Mouse (Mus musculus): ENCODE data around the gene Cd209a. TPM values are rescaled to one million over a fixed set of nuclear protein-coding genes. Genes with fewer than 3 reads are reported as not detected.

Cd209a gene
- polyA plus RNA-seq, 1 experiment from 2014 or later = not detected

DNA sequence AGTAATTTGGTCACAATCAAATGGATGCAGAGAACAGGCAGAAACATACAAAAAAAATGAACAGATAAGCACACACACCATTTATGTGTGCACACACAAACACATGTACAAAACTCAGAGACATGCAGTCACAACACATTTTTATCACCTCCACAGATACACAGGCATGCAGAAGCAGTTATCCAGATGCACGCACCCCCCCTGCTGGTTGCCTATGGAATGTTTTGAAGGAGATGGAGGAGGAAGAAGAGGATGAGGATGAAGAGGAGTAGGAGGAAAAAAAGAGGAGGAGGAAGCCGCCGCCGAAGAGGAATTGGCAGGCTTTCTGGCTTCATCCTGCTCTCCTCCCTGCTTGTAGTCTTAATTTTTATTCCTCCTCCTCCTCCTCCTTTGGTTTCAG is 43.1 kb downstream of the Cd209a start:
- no peaks in the 10 kb centered on the region; the same call in 1 of the 2 replicates for H3K9me3 ChIP-seq
- WGBS = 65% methylated on average over 4 of the region's 4 CpGs
- DNase-seq (ENCODE audit: low spot score) = peak; percentile 30

DNA sequence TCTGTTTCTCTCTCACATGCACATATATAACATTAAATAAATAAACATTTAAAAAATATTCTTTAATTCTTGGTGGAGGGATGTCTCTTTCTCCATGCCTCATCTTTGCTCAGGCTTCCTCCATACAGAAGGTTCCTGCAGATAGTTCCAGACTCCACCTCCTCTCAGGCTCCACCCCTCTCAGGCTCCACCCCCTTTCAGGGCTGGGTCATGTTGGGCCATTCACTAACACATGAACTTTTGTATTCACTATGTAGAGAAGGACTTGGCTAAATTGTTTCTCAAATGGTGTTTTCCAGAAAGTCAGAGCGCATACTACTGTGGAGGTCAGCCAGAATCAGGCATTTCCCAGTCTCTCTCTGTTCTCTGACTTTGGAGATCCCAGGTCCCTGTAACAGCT is 47.3 kb downstream of the Cd209a start:
- WGBS = 96% methylated on average over 1 of the region's 1 CpGs
- H3K27me3 ChIP-seq (replicated peaks; ENCODE audit: low read depth, poor library complexity, severe bottlenecking) = no peaks in the 10 kb centered on the region
- H3K4me3 ChIP-seq = no peak overlapping the region
- H3K4me1 ChIP-seq = no peaks in the 10 kb centered on the region
- no peaks in the 10 kb centered on the region; the same call in 1 of the 2 replicates for H3K9me3 ChIP-seq
- no peak overlapping the region for H3K27ac ChIP-seq (replicated peaks)
- H3K36me3 ChIP-seq (replicated peaks) = no peaks in the 10 kb centered on the region
- no peak for DNase-seq (ENCODE audit: low spot score)

More for the DNA sequence above, 43.1 kb downstream of the Cd209a start:
- H3K36me3 ChIP-seq (replicated peaks) = no peaks in the 10 kb centered on the region
- H3K4me3 ChIP-seq = no peak overlapping the region
- no peaks in the 10 kb centered on the region for H3K27me3 ChIP-seq (replicated peaks; ENCODE audit: low read depth, poor library complexity, severe bottlenecking)
- H3K4me1 ChIP-seq = no peaks in the 10 kb centered on the region
- H3K27ac ChIP-seq (replicated peaks) = no peak overlapping the region

DNA sequence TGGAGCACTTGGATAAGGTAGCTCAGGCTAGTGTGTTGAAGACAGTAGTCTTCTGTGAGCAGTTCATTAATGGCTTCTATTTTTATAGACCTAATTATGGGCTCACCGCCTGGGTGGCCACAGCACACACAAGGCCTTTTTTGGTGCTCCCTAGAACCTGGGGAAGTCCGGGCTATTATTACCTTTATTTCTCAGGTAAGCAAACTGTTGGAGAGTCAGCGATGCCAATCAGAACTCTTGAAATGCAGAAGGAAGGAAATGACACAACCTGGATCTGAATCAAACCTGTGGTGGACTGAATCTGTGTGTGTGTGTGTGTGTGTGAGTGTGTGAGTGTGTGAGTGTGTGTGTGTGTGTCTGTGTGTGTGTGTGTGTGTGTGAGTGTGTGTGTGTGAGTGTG is 54.7 kb downstream of the Cd209a start, which contains the start of gene Fcer2a:
Gene Fcer2a, minus strand, starts transcription at position 55 of the 400 bp plus-strand sequence.
- H3K9me3 ChIP-seq = no peaks in the 10 kb centered on the region
- H3K4me1 ChIP-seq = no peaks in the 10 kb centered on the region
- DNase-seq (ENCODE audit: low spot score) = no peak
- no peaks in the 10 kb centered on the region for H3K36me3 ChIP-seq (replicated peaks)
- H3K27ac ChIP-seq (replicated peaks) = no peak within 1 kb of the TSS
- H3K4me3 ChIP-seq = no peak within 1 kb of the TSS
- no peaks in the 10 kb centered on the region for H3K27me3 ChIP-seq (replicated peaks; ENCODE audit: low read depth, poor library complexity, severe bottlenecking)
- 79% methylated on average over 3 of the region's 3 CpGs for WGBS

Small RNA genes within 50 kb of the gene (microRNA-seq; reads per million reads assigned to microRNA genes)
- not detected for gene Gm24934

Other genes starting within 250 kb of the Cd209a start
- 63.2 and 65.0 TPM in 2 replicates for gene Mcoln1, start 248.5 kb downstream of the Cd209a start, polyA plus RNA-seq (2016; fragmentation: Nextera tagmentation; extraction: Ambion mirVana)
- gene Pnpla6, start 233.6 kb downstream of the Cd209a start, polyA plus RNA-seq (2016; fragmentation: Nextera tagmentation; extraction: Ambion mirVana) = 20.7 and 24.8 TPM in 2 replicates
- 6.8 and 7.1 TPM in 2 replicates for gene C330021F23Rik, start 181.0 kb downstream of the Cd209a start, polyA plus RNA-seq (2016; fragmentation: Nextera tagmentation; extraction: Ambion mirVana)
- 9.5 and 10.9 TPM in 2 replicates for gene Camsap3, start 161.7 kb downstream of the Cd209a start, polyA plus RNA-seq (2016; fragmentation: Nextera tagmentation; extraction: Ambion mirVana)
- gene Xab2, start 127.7 kb downstream of the Cd209a start, polyA plus RNA-seq (2016; fragmentation: Nextera tagmentation; extraction: Ambion mirVana) = 75.5 and 77.6 TPM in 2 replicates
- gene Pet100, start 127.4 kb downstream of the Cd209a start, polyA plus RNA-seq (2016; fragmentation: Nextera tagmentation; extraction: Ambion mirVana) = 85.2 and 88.9 TPM in 2 replicates
- 1.1 and 1.7 TPM in 2 replicates for gene Pcp2, start 123.4 kb downstream of the Cd209a start, polyA plus RNA-seq (2016; fragmentation: Nextera tagmentation; extraction: Ambion mirVana)
- 41.9 and 42.0 TPM in 2 replicates for gene Stxbp2, start 118.0 kb downstream of the Cd209a start, polyA plus RNA-seq (2016; fragmentation: Nextera tagmentation; extraction: Ambion mirVana)
- gene Retn, start 93.2 kb downstream of the Cd209a start, polyA plus RNA-seq (2016; fragmentation: Nextera tagmentation; extraction: Ambion mirVana) = 0.24 and 0.39 TPM in 2 replicates
- 0.12 TPM in 1 of 2 replicates, not detected in the other for gene Mcemp1, start 83.2 kb downstream of the Cd209a start, polyA plus RNA-seq (2016; fragmentation: Nextera tagmentation; extraction: Ambion mirVana)
- 7.3 and 8.2 TPM in 2 replicates for gene Fcor, start 76.6 kb downstream of the Cd209a start, polyA plus RNA-seq (2016; fragmentation: Nextera tagmentation; extraction: Ambion mirVana)
- 44.6 and 46.8 TPM in 2 replicates for gene Trappc5, start 72.7 kb downstream of the Cd209a start, polyA plus RNA-seq (2016; fragmentation: Nextera tagmentation; extraction: Ambion mirVana)
- 0.32 and 0.36 TPM in 2 replicates for gene Fcer2a, start 54.8 kb downstream of the Cd209a start, polyA plus RNA-seq (2016; fragmentation: Nextera tagmentation; extraction: Ambion mirVana)
- 0.16 and 0.20 TPM in 2 replicates for gene Clec4g, start 28.3 kb downstream of the Cd209a start, polyA plus RNA-seq (2016; fragmentation: Nextera tagmentation; extraction: Ambion mirVana)
- not detected in 2 replicates for gene Cd209e, start 105.3 kb upstream of the Cd209a start, polyA plus RNA-seq (2016; fragmentation: Nextera tagmentation; extraction: Ambion mirVana)
- not detected in 2 replicates for gene Cd209d, start 129.6 kb upstream of the Cd209a start, polyA plus RNA-seq (2016; fragmentation: Nextera tagmentation; extraction: Ambion mirVana)
- gene Cd209b, start 177.9 kb upstream of the Cd209a start, polyA plus RNA-seq (2016; fragmentation: Nextera tagmentation; extraction: Ambion mirVana) = not detected in 2 replicates
- 0.48 and 0.74 TPM in 2 replicates for gene Cd209c, start 205.8 kb upstream of the Cd209a start, polyA plus RNA-seq (2016; fragmentation: Nextera tagmentation; extraction: Ambion mirVana)

Data from embryonic facial prominence, embryonic 10.5 days (tissue).